Mouse (Mus musculus): ENCODE data around the gene Best2.

DNA sequence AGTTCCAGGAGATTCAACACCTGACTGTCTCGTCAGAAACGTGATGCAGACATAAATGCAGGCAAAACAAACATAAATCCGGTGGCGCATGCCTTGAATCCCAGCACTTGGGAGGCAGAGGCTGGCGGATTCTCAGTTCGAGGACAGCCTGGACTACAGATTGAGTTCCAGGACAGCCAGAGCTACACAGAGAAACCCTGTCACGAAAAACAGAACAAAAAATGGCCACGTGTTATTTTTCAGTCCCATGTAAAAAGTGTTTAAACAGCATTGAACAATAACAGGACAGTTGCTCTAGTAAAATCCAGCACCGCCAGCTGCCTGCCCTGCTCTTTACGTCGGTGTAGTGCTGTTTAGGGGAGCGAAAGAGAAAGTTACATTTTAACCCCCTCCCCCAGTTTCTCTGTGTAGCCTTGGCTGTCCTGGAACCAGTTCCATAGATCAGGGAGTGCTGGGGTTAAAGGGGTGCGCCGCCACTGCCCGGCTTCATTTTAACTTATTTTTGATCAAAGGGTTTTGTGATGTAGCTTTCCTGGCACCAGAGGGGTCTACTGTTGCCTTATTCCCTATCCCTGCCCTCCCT, 21.5 kb upstream of the Best2 start:
- TF ChIP-seq POLR2A (IDR thresholded peaks at IDR 0.05; ENCODE audit: insufficient read depth, low read depth, low read length) (no peak), CTCF (IDR thresholded peaks at IDR 0.05; ENCODE audit: insufficient read depth, low read depth, low read length) (no peak)

All from olfactory bulb, adult 2 months (tissue).